Mouse (Mus musculus): ENCODE data around the gene Mrps25. TPM values are rescaled to one million over a fixed set of nuclear protein-coding genes. Genes with fewer than 3 reads are reported as not detected.

Gene Mrps25
- total RNA-seq, 1 experiment from 2014 or later = 59.8 TPM

DNA sequence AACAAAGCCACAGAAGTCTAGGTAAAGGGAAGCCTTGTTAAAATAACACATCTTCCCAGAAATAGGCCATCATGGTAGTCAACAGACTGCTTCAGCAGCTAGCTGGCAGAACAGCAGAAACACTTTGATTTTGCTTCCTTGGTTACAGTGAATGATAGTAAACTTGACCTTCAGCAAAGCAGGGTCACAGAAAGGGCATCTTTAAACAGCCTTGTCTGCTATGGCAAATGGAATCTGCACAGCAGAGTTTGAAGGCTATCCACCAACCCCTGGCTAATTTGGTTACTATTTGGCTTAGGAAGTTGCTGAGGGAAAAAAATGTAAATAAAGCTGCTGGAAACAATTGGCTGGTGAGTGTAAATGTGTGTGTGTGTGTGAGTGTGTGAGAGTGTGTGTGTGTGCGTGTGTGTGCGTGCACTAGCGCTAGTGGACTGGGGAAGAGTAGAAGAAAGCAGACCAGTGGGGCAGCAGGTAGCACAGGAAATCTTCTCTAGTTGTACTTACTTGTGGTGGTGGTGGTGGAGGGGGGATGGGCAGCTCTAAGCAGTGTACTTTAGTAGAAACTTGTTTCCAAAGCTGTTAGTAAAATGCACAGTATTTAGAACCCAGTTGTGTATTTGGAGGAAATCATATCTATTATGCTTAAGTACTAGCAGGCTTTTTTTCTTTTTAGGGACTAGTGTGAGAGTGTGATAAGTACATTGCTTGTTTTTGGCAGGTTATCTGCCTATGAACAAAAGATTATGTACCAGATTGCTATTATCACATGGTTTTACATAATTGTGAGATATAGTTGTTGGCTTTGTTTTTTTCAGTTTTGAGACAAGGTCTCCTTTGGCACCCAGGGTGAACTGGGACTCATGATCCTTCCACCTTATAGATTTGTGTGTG lies 51.6 kb downstream of the Mrps25 start:
- ATAC-seq (replicated peaks; ENCODE audit: low read depth, poor library complexity, severe bottlenecking) = 0 out of 2 replicates have a peak, but pooled peaks have one; percentile 22

DNA sequence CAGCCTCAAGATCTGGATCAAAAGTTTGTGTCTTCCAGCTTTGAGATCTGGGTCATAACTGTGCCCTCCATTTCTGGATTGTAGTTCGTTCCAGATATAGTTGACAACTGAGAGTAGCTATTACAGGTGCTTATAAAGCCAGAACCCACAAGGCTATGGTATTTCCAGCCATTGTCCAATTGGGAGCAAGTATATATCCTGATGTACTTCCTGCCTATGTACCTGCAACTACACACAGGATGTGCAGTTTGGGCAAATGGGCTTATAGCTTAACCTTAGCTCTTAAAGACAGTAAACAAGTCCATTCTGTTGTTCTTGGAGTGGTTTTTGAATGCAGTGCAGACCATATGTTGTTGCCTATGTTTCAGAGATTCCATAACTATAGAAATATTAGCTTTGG lies 52.4 kb downstream of the Mrps25 start:
- no peak for ATAC-seq (replicated peaks; ENCODE audit: low read depth, poor library complexity, severe bottlenecking)

DNA sequence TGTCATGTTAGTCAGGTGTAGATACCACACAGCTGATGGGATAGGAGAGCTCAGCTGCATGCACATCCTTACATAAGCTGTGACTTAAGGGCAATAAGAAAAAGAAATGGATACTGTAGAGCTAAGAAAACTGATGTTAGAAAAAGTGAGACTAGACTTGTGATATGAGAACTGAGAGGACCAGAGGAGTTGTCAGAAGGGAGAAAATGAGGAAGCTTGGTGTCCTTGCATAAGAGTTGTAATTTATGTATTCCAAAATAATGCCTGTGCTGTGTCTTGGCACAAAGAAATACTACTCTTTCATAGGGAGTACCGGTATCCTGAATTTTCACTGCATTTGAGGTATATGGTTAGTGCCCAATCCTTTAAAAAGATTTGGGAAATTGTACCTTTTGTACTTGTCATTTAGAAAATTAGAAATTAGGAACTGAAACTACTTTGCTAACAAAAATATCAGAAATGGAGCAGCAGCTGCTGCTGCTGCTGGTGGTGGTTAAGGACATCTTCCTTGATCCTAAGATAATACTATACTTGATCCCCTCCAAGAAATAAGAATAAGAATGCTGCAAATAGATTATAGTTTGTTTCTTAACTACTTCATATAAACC lies 56.9 kb downstream of the Mrps25 start:
- ATAC-seq (replicated peaks; ENCODE audit: low read depth, poor library complexity, severe bottlenecking) = peak; percentile 84

DNA sequence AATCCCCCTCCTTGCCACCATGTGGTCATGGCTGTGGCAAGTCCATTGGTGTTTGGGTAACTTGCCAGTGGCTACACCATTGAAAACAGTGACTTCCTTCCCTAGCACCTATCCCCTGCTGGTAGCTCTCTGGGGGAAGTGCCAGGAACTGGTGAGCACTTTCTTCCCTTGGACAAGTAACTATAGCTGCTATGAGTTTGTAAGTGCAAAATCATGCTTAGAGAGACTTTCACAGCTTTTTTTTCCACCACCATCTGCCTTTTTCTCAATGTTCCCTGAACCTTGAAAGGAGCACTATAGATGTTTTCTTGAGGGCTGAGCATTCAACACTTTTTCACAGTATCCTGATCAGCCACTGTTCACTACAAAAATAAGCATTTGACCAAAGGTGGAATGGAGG lies 59.3 kb downstream of the Mrps25 start:
- 0 out of 2 replicates have a peak, but pooled peaks have one; percentile 25 for ATAC-seq (replicated peaks; ENCODE audit: low read depth, poor library complexity, severe bottlenecking)

Other genes with a start within 250 kb of the Mrps25 start
- 0.55 and 2.6 TPM in 2 replicates for gene Fgd5, start 205.2 kb downstream of the Mrps25 start, total RNA-seq (2017)
- 60.5 and 66.0 TPM in 2 replicates for gene Nr2c2, start 92.6 kb downstream of the Mrps25 start, total RNA-seq (2017)
- gene Rbsn, start 30.9 kb upstream of the Mrps25 start, total RNA-seq (2017) = 17.9 and 18.5 TPM in 2 replicates
- gene Trh, start 60.6 kb upstream of the Mrps25 start, total RNA-seq (2017) = 0.09 TPM in 1 of 2 replicates, not detected in the other

Data from common myeloid progenitor, adult 5-6 weeks (primary cell).